Mouse (Mus musculus) monocyte, adult 5-6 weeks (primary cell): ENCODE measurements around the gene Slc24a5. TPM values are rescaled to one million over a fixed set of nuclear protein-coding genes. Genes with fewer than 3 reads are reported as not detected.
"Not testable (repeated sequence)": the region's sequence is repeated elsewhere in the genome, so short reads cannot be mapped to it uniquely, and the experiment has no call there.

ENCODE experiments used
- ATAC-seq: fragments of 153-309, 156-312 bp; replicated peaks from 2 replicates; pipeline ENCODE4 v1.8.0; 2017; ENCODE audit warnings: mild to moderate bottlenecking; ENCODE audit not compliant: low TSS enrichment, insufficient number of reproducible peaks, severe bottlenecking, poor library complexity, low FRiP score
- total RNA-seq: library from RNA; stranded (forward); fragments of 200-1000, 200-491, 200-594 nt; gene quantifications from 3 replicates; pipeline ENCODE4 v1.2.3, GENCODE M21; 2017

The Slc24a5 gene
- total RNA-seq, 1 experiment from 2014 or later = 0.86 TPM

GRCm38 (mm10) chr2:125104491-125104890 is 36.6 kb downstream of the Slc24a5 start:
- ATAC-seq = not testable (repeated sequence)

DNA sequence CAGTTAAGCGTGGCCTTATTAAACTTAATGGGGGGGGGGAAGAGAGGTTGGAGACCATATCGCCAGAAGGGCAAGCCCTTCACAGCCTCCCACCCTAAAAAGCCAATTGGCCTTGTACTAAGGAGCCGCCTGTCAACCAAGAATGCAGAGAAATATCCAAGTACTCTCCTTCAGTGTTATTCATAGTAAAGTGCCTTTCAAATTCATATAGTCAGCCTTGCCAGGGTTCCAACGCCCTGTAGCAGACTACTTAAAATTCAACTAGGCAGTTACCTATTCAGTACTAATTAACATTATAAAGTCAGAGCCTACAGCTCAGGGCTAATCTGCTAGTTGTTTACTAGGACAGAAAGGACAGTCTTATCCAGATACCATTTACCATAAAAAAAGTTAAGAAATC is 38.6 kb downstream of the Slc24a5 start:
- not testable (repeated sequence) for ATAC-seq

DNA sequence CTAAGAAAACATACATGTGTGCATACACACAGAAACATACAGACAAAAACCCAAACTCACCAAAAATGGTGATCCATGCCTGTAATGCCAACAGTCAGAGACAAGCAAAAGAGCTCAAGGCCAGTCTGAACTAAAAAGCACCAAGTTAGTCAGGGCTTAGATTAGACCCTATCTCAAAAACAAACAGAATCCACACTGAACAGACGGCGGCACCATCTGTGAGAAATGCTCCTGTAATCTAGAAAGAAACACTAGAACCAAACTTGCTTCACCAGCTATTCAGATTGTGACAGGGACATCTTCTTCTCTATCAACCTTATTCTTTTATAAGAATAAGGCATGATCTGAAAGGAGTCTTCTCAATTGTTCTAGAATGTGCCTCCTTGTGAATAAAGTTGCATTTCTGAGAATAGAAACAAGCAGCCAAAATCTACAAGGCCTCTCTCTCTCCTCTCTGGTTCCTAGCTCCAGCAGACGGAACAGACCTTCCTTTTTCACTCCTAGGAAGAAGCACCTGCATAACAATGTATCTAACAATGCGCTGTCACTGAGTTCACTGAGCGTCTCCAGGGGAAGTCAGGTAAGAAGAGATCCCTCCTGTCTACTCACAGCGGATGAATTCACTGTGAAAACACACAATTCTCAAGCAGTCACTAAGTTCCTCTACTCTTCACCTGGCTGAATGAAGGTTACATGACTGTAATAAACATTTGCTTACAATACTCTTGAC is 51.6 kb downstream of the Slc24a5 start:
- no peak for ATAC-seq

- ATAC-seq = no peak
Measured at GRCm38 (mm10) chr2:125122288-125122623, 54.3 kb downstream of the Slc24a5 start.

DNA sequence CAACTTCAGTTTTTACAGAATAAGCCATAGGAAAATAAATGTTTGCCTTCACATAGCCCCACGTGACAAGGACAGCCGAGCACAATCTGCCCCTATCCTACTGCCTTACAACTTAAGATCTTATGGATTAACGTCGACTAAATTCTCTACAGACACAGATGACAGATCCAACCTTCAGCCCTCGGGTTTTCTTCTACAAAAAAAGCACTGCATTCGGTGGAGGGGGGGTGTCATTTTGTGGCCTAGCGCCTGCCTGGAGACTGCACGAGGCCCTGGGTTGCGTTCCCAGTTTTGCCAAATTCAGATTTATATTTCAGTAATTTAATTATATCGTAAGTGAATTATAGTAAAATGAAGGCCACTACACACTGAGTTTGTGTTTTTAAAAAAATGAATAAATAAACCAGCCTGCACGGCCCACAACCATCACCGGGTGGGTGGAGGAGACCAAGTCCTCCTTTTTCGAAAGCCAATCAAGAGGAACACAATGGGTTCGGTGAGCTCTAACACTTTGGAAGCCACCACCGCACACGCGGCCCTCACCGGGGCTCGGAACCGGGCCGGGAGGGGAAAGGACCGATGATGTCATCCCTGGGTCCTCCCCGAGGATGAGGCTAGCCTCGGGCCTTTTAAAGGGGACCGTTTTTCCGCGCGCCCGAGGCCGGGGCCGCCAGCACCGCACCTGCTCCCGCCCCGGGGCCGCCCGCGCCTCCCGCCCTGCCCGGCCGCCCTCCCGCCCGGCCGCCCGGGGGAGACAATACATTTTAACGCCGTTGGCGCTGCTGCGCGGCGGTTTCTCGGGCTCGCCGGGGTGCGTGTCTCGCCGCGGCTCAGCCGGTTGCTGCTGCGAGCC is 54.9 kb downstream of the Slc24a5 start:
- 0 out of 2 replicates have a peak, but pooled peaks have one; percentile 41 for ATAC-seq

DNA sequence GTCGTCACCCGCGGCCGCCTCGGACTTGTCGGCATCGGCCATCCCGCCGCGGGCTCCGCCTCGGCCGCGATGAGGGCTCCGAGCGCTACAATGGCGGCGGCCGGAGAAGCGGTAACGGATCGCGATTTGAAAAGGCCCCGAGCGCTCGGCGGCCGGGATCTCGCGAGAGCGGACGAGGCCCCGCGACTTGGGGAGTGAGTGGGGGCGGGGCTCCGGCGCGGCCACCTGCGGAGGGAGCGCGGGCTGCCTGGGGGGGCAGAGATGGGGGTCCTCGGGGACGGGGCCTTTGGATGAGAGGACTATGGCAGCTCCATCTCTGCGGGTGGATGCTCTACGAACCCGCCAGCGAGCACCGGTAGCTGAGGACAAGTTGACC is 55.5 kb downstream of the Slc24a5 start, which contains the start of gene Myef2:
Myef2 (minus strand) TSS at position 185 of the 376 bp plus-strand sequence.
- ATAC-seq = peak; percentile 73

- no peak for ATAC-seq
Measured at GRCm38 (mm10) chr2:125125824-125126223, 57.9 kb downstream of the Slc24a5 start.

DNA sequence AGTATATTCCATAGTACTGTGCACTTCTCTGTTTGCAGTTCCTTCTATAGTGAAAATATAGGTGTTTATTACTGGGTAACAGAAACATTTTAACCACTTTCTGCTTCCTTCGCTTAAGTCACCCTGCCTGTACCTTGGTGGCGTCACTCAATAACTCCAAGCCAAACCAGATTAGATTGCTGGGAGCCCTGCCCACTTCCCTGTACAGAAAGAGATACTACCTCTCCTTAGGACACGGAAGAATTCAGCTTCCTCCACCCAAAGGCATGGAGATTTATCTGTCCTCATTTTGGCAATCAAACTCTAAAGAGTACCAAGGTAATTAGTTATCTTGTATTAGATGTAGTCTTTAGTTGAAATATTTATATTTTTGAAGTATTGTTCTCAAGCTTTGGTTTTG is 58.9 kb downstream of the Slc24a5 start:
- no peak for ATAC-seq

- no peak for ATAC-seq
Measured at GRCm38 (mm10) chr2:125134113-125134512, 66.2 kb downstream of the Slc24a5 start.

DNA sequence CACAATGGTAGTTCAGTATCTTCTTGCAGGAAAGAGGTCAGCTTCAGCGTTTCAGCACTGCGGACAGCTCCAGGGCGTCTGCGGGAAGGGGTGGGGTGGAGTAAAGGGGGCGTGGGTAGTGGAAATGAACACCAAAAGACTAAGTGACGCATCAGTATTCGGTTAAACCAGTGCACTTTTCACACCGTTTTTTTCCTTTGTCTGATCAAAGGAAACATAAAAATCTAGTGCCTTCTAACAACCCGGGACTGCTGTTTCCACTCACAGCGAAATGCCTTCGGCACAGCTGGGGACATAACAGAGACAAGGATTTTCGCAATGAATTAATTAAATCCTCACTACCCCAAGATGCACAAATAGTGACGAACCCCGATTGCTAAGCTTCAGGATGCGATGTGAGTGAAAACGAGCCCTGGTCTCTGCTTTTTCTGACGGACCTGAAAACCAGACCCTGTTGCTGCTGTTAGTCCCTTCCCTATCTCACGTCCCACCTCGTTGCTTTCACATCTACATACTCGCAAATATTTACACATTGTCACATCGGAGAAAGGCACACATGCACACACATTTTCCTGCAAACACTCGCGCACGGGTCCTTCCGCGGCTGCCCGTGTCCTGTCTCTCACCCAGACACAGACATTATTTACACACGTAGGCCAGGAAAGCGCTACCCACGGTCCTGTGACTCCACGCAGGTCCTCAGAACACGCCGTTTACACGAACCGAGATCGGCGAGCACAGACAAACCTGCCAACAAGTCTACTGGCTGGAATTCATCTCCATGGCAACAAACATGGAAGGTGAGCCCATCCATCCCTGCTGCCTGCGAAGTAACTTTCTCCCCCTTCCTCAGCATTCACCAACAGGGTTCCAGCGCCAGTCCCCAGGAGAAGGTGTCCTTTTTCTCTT is 68.2 kb downstream of the Slc24a5 start, which contains the start of gene Ctxn2:
Ctxn2 (plus strand) TSS at position 790 of the 909 bp plus-strand sequence.
- no peak for ATAC-seq

DNA sequence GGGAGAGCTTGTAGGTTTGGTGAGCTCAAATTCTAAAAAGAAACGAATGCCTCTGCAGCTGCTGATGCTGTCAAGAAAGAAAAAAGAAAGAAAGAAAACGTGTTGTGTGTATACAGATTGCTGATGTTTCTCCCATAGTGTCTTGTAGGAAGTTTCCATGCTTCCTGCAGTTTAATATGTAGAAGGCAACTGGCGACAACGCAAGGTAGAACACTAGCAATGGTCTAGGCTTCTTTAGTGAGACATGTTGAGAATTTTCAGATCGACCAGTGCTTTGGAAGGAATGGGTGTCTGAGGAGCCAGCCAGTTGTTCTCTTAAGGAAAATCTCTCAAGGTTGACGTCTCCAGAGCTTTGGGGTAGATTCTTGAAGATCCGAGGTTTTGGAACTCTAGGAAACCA is 68.9 kb downstream of the Slc24a5 start:
- ATAC-seq = no peak

Other genes with a start within 250 kb of the Slc24a5 start
- 16.6 to 38.3 TPM (median 31.8 TPM) in 3 replicates for gene Myef2, start 55.5 kb downstream of the Slc24a5 start, total RNA-seq
- gene Ctxn2, start 68.6 kb downstream of the Slc24a5 start, total RNA-seq = not detected in 3 replicates
- gene Slc12a1, start 84.4 kb downstream of the Slc24a5 start, total RNA-seq = not detected in 3 replicates
- 9.1 to 14.2 TPM (median 11.6 TPM) in 3 replicates for gene Dut, start 179.1 kb downstream of the Slc24a5 start, total RNA-seq